Mouse (Mus musculus): ENCODE measurements around the gene Pgf.

DNA sequence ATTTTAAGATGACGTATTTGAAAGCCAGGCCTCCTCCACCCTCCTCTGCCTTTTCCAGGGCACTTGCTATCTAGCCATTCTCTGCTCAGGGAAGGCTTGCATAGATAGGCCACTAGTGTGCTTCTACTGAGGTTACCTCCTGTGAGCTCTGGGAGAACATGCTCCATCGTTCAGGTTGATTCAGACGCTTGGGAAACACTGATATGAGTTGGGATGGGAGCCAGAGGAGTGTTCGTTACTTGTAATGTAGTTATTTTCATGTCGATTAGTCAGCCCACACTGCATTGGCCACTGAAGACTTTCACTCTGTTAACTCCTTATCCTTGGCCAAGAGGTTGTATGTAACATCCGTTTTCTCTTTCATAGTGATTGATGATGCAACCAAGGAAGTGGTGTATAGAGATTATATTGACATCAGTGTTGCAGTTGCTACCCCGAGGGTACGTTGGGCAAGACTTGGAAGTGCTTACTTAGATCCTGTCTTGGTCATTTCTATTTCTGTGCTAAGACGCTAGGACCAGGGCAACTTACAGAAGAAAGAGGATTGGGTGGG, 48.1 kb downstream of the Pgf start:
- TF ChIP-seq EP300 (IDR thresholded peaks at IDR 0.05; ENCODE audit: insufficient read depth, low read depth, low read length) (no peak), POLR2A (IDR thresholded peaks at IDR 0.05; ENCODE audit: insufficient read depth, low read depth, low read length) (no peak)
